Mouse (Mus musculus) lung, postnatal 0 days (tissue): ENCODE measurements at regions not wholly inside any gene's neighbourhood (a gene's known extent, or its start where the extent isn't known, plus 50 kb on each side); places are given as distances from the start of the nearest gene placed in this dataset.

ENCODE experiments used
- CTCF ChIP-seq: IDR thresholded peaks from 2 replicates; pipeline ENCODE4 v1.5.1; 2016; ENCODE audit warnings: antibody characterized with exemption, mild to moderate bottlenecking
- EP300 ChIP-seq: IDR thresholded peaks from 2 replicates; pipeline ENCODE4 v1.6.1; 2016; ENCODE audit warnings: antibody characterized with exemption, mild to moderate bottlenecking, control low read depth

DNA sequence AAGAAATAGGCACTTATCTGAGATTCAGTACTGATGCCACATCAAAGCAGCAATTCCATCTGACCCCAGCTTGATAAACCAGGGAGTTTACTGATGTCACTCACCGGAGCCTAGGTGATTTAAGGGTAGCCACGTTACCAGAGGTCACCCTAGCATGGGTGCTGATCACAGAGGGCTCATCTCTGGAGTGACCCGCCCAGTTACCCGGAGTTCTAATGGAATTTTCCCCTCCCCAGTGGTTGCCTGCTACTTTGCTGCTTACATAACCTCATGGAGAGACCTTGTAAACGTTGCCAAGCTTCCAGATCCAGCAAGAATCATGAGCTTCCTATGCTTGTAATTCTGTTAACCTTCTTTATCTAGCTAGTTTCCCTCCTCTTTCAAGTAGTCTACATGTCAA is 125.8 kb upstream of the Slc16a7 start:
- no peak for TF ChIP-seq CTCF
- TF ChIP-seq EP300 = no peak
